Mouse (Mus musculus) cerebellum, adult 18-20 months (tissue): ENCODE data around the gene Ctcfl.

Experiments
- DNase-seq, 2 experiments: peaks; one replicate each; pipeline ENCODE4 v3.0.0; 2021

Ctcfl gene

GRCm38 (mm10) chr2:173119023-173119944 lies at the start of gene Ctcfl:
Gene Ctcfl (minus strand): TSS chr2:173119525.
- DNase-seq = no peak

DNA sequence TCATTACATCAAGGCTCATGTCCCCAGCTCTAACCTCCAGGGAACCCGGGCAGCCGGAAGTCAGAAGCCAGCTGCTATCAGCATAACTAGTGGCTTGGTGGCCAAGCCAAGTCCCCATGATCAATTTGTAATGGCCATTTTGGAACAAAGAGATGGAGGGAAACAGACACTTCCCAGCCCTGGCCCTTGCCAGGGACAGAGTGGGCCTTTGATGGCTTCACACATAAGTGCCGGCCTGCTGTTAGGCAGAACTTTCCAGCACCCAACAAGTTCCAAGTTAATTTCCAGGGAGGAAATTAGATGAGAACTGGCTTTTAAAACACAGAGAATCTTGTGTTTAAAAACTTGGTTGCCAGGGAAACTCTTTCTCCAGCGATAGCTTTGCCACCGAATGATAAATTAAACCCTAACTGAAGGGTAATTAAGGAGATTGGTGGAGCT lies 49.1 kb upstream of the Ctcfl start:
- DNase-seq = no peak

GRCm38 (mm10) chr2:173165357-173165756 lies 46.0 kb upstream of the Ctcfl start:
- DNase-seq = no peak

DNA sequence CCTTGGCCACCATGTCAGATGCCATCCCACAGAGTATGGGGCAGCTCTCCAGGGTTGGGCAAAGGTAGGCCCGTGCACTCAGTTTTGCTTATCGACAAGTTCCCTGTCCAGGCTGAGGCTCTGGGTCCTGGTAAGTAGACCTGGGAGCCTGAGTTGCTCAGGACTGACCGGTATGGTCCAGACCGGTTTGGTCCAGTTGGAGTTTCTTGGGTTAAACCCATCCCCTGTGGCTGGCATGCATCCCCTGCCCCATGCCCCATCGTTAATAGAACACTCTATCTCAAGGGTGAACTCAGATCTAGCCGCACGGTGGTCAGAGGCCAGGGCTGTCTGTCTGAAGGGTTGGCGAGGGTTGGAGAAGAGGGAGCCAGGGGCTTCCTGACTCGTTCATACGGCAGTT lies 45.6 kb upstream of the Ctcfl start:
- no peak for DNase-seq

DNA sequence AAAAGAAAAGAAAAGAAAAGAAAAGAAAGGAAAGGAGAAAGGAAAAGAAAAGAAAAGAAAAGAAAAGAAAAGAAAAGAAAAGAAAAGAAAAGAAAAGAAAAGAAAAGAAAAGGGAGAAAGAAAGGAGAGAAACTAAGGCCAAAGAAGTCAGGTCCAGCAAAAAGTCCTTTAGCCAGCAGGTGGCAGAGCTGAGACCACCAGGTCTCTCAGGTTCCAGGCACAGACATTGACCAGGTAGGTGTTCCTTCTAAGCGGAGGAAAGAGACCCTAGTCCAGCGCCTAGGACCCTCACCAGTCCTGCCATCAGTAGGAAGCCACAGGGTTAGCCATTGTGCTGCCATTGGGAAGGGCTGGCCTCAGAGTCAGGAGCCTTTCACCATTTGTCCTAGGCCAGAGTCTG lies 45.0 kb upstream of the Ctcfl start:
- no peak for DNase-seq

DNA sequence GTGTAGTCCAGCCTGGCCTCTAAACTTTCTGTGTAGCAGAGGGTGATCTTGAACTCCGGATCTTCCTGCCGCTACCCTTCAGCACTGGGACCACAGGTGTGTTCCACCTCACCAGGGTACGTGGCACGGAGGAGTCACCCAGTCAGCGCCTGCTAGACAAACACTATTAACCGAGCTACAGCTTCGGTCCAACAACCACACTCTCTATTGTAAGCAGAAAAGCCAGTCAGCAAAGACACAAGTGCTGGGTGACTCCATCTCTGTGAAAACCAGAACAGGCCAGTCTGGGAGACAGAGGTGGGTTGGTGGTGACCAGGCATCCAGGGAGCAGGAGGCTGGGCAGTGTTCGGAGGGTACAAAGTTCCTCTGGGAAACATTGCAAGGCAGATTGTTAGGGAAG lies 44.1 kb upstream of the Ctcfl start:
- no peak for DNase-seq

DNA sequence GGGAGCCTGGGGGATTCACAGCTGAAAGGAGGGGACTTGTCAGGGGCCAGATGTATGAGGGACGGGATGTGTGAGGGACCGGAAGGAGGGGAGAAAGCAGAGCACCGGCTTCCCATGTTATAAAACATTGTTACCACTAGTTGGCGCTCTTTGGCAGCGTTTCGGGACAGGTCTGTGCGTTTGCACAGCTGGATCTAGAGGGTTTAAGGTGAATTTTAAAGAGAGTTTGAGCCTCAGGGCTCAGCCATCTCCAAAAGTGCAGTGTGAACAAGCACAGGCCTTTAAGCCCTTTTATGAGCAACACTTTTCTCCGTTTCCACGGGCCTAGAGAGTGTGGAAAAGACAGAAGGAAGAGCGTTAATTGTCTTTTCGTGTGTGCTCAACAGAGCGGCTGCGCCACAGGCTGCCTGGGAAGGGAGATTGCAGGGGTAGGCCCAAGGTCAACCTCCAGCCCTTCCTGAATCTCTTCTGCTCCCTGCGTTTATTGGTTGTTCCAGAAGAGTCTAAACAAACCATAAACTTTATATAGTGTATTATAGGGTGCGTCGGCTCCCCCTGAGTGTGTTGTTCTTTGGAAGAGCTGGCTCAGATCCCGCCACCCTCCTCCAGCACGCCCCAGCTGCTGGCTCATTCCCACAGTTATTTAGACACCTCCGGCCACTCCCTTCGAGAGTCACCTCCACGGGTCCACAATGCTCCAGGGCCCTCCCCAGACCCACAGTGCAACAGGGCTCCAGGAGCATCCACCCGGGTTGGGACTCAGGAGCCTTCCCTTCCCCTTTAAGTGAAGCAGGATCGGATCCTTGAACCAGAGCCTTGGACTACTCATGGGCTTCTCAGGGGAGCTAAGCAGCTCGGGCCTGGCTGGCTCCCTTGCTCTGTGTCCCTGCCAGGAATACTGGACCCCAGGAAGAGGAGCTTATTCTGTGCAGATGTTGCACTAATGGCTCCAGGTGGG lies 40.3 kb upstream of the Ctcfl start:
- peak in 1 of 2 experiments; percentile 11 for DNase-seq

DNA sequence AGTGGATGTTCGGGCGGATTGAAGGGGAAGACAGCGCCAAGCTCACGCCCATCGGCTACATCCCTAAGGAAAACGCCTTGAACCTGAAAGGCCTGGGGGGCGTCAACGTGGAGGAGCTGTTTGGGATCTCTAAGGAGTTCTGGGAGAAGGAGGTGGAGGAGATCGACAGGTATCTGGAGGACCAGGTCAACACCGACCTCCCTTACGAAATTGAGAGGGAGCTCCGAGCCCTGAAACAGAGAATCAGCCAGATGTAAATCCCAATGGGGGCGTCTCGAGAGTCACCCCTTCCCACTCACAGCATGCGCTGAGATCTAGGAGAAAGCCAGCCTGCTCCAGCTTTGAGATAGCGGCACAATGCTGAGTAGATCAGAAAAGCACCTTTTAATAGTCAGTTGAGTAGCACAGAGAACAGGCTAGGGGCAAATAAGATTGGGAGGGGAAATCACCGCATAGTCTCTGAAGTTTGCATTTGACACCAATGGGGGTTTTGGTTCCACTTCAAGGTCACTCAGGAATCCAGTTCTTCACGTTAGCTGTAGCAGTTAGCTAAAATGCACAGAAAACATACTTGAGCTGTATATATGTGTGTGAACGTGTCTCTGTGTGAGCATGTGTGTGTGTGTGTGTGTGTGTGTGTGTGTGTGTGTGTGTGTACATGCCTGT lies 39.2 kb upstream of the Ctcfl start:
- no peak for DNase-seq

DNA sequence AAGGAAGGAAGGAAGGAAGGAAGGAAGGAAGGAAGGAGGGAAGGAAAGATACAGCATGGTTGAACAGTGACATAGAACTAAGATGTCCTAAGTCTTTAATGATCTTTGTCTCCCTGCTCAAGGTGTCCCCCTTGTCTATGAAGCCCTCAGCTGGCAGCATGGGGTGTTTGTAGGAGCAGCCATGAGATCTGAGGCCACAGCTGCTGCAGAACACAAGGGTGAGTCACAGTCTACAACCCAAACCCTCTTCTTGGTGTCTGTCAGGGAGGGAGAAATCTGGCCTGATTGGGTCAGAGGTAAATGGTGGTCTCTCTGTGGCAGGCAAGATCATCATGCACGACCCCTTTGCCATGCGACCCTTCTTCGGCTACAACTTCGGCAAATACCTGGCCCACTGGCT lies 38.5 kb upstream of the Ctcfl start:
- no peak for DNase-seq

DNA sequence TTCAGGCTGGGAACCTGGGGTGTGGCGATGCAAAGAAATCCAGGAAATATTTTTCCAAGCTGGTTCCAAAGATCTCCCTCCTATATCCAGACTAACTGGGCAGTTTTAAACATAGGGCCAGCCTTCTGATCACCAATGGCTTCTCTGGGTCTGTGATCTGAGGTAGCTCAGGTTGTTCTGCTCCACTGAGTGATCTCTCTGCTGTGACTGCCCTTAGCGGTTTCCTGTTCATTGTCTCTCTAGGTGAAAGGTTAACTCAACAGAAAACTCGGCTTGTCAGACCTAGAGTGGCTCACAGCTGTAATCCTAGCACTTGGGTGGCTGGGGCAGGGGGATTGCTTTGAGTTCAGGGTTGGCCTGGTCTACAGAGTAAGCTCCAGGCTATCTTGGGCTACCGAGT lies 38.1 kb upstream of the Ctcfl start:
- no peak for DNase-seq

DNA sequence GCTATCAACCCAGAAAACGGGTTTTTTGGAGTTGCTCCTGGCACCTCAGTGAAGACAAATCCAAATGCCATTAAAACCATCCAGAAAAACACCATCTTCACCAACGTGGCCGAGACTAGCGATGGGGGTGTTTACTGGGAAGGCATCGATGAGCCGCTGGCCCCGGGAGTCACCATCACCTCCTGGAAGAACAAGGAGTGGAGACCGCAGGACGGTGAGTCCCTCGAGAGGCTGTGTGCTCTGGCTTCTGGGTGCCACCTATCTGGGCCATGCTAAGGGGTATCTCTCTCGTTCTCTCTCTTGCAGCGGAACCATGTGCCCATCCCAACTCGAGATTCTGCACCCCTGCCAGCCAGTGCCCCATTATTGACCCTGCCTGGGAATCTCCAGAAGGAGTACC lies 37.6 kb upstream of the Ctcfl start:
- DNase-seq = no peak

DNA sequence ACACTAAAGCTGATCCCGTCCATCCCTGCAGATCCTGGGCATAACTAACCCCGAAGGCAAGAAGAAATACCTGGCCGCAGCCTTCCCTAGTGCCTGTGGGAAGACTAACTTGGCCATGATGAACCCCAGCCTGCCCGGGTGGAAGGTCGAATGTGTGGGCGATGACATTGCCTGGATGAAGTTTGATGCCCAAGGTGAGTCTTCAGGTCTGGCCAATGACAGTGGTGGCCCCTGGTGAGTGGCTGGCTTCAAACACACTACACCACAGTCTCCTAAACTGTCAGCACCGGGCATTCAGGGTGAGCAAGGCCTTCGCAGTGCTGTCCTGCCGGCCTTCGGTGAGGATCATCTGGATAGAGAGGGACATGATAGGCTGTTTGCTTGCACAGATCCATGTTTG lies 36.6 kb upstream of the Ctcfl start:
- DNase-seq = no peak

DNA sequence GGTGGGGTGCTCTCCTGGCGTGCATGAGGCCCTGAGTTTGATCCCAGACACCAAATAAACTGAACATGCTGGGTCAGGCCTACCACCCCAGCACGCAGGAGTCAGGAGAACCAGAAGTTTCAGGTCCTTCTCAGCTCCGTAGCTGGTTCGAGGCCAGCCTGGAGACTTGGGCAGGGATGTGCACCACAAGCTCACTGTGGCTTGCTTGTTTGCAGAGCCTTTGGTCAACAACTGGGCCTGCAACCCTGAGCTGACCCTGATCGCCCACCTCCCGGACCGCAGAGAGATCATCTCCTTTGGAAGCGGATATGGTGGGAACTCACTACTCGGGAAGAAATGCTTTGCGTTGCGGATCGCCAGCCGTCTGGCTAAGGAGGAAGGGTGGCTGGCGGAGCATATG lies 35.6 kb upstream of the Ctcfl start:
- DNase-seq = no peak

- no peak for DNase-seq
Observed at GRCm38 (mm10) chr2:173154513-173154912, 35.2 kb upstream of the Ctcfl start.

- no peak for DNase-seq
Observed at GRCm38 (mm10) chr2:173153266-173153665, 33.9 kb upstream of the Ctcfl start.

GRCm38 (mm10) chr2:173152436-173153151 lies 33.3 kb upstream of the Ctcfl start, which contains the start of gene Pck1:
Gene Pck1 (plus strand): TSS chr2:173153048.
- no peak for DNase-seq

DNA sequence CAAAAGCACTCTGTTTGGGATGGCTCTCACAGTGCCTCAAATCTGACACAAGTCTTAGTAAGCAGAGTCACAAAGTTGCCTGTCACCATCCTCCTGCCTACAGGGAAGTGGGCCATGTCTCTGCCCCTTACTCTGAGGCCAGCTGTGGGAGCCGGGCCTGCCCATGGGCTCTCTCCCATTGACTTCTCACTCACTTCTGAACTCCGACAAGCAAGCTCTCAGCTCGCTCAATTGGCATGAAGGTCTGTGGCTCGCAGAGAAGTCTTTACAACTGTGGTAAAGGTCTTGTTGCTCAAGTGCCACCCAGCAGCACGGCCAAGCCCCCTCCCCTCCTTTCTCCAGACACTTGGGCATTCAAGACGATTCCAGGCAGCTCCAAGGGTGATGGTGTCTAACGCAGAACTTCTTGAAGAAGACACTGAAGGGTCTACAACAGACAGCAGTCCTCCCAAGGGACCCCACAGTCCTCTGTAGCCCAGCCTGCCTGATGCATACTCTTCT lies 32.5 kb upstream of the Ctcfl start:
- no peak for DNase-seq

DNA sequence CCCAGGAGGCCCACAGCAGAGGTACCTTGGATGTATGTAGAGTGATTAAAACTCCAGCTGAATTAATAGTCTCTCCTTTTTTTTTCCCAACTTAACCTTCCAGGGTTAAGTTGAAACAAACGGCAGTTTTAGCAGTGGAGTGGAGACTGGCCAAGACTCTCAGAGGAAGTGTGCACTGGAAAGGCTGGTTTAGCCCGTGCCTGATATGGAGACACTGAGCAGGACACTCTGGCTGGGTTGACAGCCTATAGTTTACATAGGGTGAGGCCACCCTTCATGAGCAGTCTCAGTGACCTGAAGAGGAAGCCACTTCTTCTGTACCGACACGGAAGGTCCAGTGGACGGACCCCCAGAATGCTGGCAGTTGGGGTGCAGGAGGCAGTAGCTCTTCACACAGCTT lies 32.0 kb upstream of the Ctcfl start:
- DNase-seq = no peak

- DNase-seq = no peak
Observed at GRCm38 (mm10) chr2:173148001-173148400, 28.7 kb upstream of the Ctcfl start.

DNA sequence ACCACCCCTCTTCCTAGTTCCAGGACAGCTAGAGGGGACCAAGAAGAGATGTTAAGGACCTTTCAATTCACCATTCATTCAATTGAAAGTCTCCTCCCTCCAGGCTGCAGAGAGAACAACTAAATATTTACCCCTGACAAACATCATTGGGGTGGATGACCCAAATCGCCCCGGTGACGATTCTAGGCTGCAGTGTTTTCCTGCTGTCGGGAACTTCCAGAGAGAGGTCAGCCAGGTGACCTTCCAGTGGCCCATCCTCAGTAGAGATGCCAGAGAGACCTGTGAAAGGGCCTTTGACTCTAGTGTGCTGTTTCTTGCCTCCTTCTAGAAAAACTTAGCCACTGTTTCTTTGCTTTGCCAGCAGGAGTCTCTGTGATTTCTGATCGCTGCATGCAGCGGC lies 27.4 kb upstream of the Ctcfl start:
- no peak for DNase-seq

DNA sequence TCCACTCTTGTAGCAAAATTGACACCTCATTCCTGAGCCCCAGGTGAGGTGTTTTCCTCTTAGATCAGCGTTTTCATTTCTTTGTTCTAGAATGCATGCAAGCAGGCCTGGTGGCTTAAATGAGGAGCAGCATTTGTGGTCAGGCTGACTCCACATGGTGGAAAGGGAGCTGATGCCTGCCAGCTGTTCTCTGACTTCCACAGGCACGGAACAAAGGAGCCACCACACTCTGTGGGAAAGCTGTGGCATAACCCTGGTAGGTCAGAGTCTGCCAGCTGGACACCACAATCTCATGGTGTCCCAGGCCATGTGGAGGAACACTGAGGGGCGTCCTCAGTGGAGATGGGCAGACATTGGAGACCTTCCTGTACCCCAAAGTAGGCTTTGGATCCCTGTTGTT lies 26.5 kb upstream of the Ctcfl start:
- no peak for DNase-seq

GRCm38 (mm10) chr2:173143611-173144010 lies 24.3 kb upstream of the Ctcfl start:
- no peak for DNase-seq
